Mouse (Mus musculus) C2C12 (cell line): ENCODE data around the gene Fgf10.

Experiments used
- CEBPB ChIP-seq: IDR thresholded peaks from one replicate; pipeline ENCODE4 v1.6.1; 2011; ENCODE audit warnings: low read depth, mild to moderate bottlenecking, control low read depth, moderate library complexity
- CTCF ChIP-seq: IDR thresholded peaks from one replicate; pipeline ENCODE4 v1.5.1; 2011; ENCODE audit not compliant: control insufficient read depth, insufficient read depth, insufficient read length
- FOSL1 ChIP-seq: IDR thresholded peaks from one replicate; pipeline ENCODE4 v1.8.0; 2011; ENCODE audit warnings: mild to moderate bottlenecking, low read length; ENCODE audit not compliant: poor library complexity, insufficient read depth, severe bottlenecking
- MAX ChIP-seq: IDR thresholded peaks from one replicate; pipeline ENCODE4 v1.6.1; 2011; ENCODE audit warnings: mild to moderate bottlenecking, control low read depth
- MYOD1 ChIP-seq: IDR thresholded peaks from one replicate; pipeline ENCODE4 v1.6.1; 2011; ENCODE audit warnings: low read depth; ENCODE audit not compliant: control insufficient read depth, insufficient read length
- MYOG ChIP-seq: IDR thresholded peaks from one replicate; pipeline ENCODE4 v1.6.1; 2011; ENCODE audit not compliant: control insufficient read depth, insufficient read length; ENCODE audit errors: extremely low read depth
- USF1 ChIP-seq: IDR thresholded peaks from one replicate; pipeline ENCODE4 v1.6.1; 2011; ENCODE audit warnings: low read depth, mild to moderate bottlenecking, control low read depth, moderate library complexity

- no peak for TF ChIP-seq MYOG
- no peak for TF ChIP-seq MAX
- TF ChIP-seq CTCF, result no peak
- TF ChIP-seq CEBPB, result no peak
- TF ChIP-seq MYOD1, result no peak
- no peak for TF ChIP-seq USF1
- no peak for TF ChIP-seq FOSL1
Measured at GRCm38 (mm10) chr13:118744806-118745205, 75.2 kb downstream of the Fgf10 start.
